Mouse (Mus musculus): ENCODE results near the gene Ldlrad3. TPM values are rescaled to one million over a fixed set of nuclear protein-coding genes. Genes with fewer than 3 reads are reported as not detected.

Ldlrad3 gene
- polyA plus RNA-seq, 1 experiment from 2014 or later, result 50.0 TPM

DNA sequence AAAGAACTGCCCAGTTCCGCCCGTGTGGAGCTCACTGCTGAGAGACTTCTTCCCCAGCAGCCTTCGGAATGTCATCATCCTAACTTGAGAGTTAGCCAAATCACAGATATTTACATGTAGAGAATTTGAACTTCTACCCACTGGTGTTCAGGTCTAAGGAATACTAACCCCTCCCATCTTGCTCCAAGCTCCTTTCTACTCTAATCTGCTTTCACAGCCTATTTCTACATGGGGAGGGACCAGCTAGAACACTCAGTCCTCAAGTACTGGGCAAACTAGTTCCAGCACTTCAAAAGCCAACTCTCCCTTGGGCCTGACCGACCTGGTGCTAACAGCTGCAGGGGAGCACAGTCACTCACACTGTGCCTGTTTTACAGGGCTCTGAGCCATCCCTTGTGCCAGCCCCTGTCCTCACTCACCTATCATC, 44.0 kb downstream of the Ldlrad3 start:
- H3K4me2 ChIP-seq (ENCODE audit: low read depth, low read length), result no peak overlapping the region
- H3K36me3 ChIP-seq (ENCODE audit: control insufficient read depth, insufficient read depth, low read length), result no peaks in the 10 kb centered on the region
- H3K27ac ChIP-seq (ENCODE audit: low read length), result peak overlapping the region; percentile 67
- 41% methylated on average over 4 of the region's 4 CpGs for WGBS
- no peak overlapping the region for H3K4me3 ChIP-seq (replicated peaks; ENCODE audit: low read length)
- H3K4me1 ChIP-seq (ENCODE audit: control insufficient read depth, insufficient read depth, low read length), result peaks cover 21% of the 10 kb centered on the region
- H3K9me3 ChIP-seq (replicated peaks; ENCODE audit: control insufficient read depth, low read length), result no peaks in the 10 kb centered on the region
- ATAC-seq (ENCODE audit: insufficient read depth, low FRiP score), result peak; percentile 57; the same call in 1 of the 2 replicates
- no peaks in the 10 kb centered on the region for H3K27me3 ChIP-seq (ENCODE audit: control insufficient read depth, insufficient read depth, low read length)
- no peak overlapping the region for H3K9ac ChIP-seq (ENCODE audit: low read length)

DNA sequence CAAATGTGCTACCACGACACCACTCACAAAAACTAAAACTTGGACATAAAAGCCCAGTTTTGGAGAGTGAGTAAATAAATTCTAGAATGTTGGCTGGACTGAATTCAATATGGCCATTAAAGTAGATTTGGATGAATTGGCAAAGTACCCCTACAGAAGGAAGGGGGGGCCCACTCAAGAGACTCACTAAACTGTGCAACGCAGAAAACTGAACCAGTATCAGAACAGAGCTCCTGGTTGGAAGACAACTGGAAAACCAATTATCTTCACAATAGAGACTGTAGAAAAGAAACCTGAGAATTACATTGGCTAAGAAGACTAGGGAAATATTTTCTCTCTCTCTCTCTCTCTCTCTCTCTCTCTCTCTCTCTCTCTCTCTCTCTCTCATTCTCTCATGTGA, 45.0 kb downstream of the Ldlrad3 start:
- H3K27me3 ChIP-seq (ENCODE audit: control insufficient read depth, insufficient read depth, low read length), result no peaks in the 10 kb centered on the region
- 82% methylated on average over 2 of the region's 2 CpGs for WGBS
- no peak overlapping the region for H3K9ac ChIP-seq (ENCODE audit: low read length)
- no peak overlapping the region for H3K27ac ChIP-seq (ENCODE audit: low read length)
- no peaks in the 10 kb centered on the region for H3K36me3 ChIP-seq (ENCODE audit: control insufficient read depth, insufficient read depth, low read length)
- no peak for ATAC-seq (ENCODE audit: insufficient read depth, low FRiP score)
- no peaks in the 10 kb centered on the region for H3K9me3 ChIP-seq (replicated peaks; ENCODE audit: control insufficient read depth, low read length)
- no peak overlapping the region for H3K4me3 ChIP-seq (replicated peaks; ENCODE audit: low read length)
- H3K4me2 ChIP-seq (ENCODE audit: low read depth, low read length), result no peak overlapping the region
- peaks cover 21% of the 10 kb centered on the region for H3K4me1 ChIP-seq (ENCODE audit: control insufficient read depth, insufficient read depth, low read length)

DNA sequence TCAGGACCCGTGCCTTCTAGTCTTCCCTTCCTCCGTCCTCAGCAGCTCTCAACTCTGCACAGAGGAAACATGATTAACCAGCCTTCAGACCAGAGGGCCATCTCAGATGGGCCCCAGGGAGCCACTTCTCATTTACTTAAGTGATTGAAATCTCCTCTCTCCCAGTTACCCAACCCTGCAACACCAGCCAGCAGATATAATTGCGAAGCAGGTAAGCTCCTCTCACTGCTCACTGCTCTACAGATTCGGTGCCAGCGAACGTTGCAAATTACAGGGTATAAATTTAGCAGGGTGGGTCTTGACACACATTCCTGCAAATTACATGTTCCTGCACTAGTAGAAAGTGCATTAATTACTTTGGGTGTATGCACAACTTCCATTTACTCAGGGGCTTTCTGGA, 48.3 kb downstream of the Ldlrad3 start:
- H3K27me3 ChIP-seq (ENCODE audit: control insufficient read depth, insufficient read depth, low read length), result no peaks in the 10 kb centered on the region
- WGBS, result 45% methylated on average over 6 of the region's 6 CpGs
- no peak overlapping the region for H3K4me2 ChIP-seq (ENCODE audit: low read depth, low read length)
- H3K36me3 ChIP-seq (ENCODE audit: control insufficient read depth, insufficient read depth, low read length), result no peaks in the 10 kb centered on the region
- H3K27ac ChIP-seq (ENCODE audit: low read length), result peak overlapping the region; percentile 46
- H3K4me3 ChIP-seq (replicated peaks; ENCODE audit: low read length), result no peak overlapping the region
- H3K9ac ChIP-seq (ENCODE audit: low read length), result 0 out of 2 replicates have a peak overlapping the region, but pooled peaks have one; percentile 9
- H3K9me3 ChIP-seq (replicated peaks; ENCODE audit: control insufficient read depth, low read length), result no peaks in the 10 kb centered on the region
- peaks cover 49% of the 10 kb centered on the region for H3K4me1 ChIP-seq (ENCODE audit: control insufficient read depth, insufficient read depth, low read length)
- no peak for ATAC-seq (ENCODE audit: insufficient read depth, low FRiP score)

DNA sequence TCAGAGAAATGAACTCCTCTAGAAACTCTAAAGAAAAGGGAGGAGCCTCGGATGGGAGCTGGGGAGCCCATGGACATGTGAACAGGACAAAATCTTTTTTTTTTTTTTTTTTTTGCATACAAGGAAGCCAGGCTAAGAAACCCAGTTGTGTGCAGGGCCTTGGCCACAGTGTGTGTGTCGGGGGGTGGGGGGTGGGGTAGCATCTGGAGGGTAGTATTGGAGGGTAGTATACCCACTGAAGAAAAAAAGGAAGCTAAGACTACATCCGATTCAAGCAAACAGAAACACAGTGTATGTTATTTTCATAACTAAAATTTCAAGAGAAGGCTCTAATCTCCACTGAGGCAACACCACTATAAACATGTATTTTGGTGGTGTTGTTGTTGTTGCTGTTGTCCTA, 50.0 kb downstream of the Ldlrad3 start:
- H3K4me3 ChIP-seq (replicated peaks; ENCODE audit: low read length), result no peak overlapping the region
- WGBS, result 63% methylated on average over 3 of the region's 3 CpGs
- H3K9me3 ChIP-seq (replicated peaks; ENCODE audit: control insufficient read depth, low read length), result no peaks in the 10 kb centered on the region
- no peaks in the 10 kb centered on the region for H3K36me3 ChIP-seq (ENCODE audit: control insufficient read depth, insufficient read depth, low read length)
- ATAC-seq (ENCODE audit: insufficient read depth, low FRiP score), result no peak
- H3K4me2 ChIP-seq (ENCODE audit: low read depth, low read length), result no peak overlapping the region
- H3K9ac ChIP-seq (ENCODE audit: low read length), result no peak overlapping the region
- peaks cover 56% of the 10 kb centered on the region for H3K4me1 ChIP-seq (ENCODE audit: control insufficient read depth, insufficient read depth, low read length)
- peak overlapping the region; percentile 81; the same call in 1 of the 2 replicates for H3K27ac ChIP-seq (ENCODE audit: low read length)
- no peaks in the 10 kb centered on the region for H3K27me3 ChIP-seq (ENCODE audit: control insufficient read depth, insufficient read depth, low read length)

DNA sequence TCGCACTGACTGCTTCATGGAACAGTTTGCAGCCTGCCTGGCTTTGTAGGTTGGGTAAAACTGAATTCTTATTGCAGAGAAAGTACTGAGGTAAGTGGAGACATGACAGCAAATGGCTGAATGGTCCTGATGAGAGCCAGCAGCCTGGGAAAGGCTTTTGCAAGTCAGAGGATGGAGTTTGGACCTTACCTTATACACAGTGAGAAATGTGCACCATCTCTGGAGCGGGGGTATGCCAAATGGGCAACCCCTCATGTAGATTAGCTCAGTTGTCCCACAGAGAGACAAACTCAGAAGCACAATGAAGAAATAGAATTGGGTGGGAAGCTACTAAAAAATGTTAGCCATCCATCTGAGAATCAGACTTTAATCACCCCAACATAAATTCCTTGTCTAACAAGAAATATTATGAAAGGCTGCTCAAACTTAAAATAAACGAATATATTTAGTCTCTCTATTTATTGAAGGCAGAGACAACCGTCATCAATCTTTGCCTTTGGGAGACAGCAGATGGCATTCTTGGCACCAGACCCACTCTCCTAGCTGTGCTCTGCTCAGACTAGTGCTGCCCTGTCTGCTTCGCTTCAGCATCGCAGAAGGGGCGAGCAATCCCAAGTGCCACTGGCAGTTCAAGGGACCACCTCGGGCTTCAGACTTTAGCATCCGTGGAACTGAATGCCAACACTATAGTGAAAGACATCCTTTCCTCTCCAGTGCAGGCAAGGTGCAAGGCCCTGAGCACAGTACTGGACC, 51.5 kb downstream of the Ldlrad3 start:
- H3K4me1 ChIP-seq (ENCODE audit: control insufficient read depth, insufficient read depth, low read length), result peaks cover 64% of the 10 kb centered on the region

DNA sequence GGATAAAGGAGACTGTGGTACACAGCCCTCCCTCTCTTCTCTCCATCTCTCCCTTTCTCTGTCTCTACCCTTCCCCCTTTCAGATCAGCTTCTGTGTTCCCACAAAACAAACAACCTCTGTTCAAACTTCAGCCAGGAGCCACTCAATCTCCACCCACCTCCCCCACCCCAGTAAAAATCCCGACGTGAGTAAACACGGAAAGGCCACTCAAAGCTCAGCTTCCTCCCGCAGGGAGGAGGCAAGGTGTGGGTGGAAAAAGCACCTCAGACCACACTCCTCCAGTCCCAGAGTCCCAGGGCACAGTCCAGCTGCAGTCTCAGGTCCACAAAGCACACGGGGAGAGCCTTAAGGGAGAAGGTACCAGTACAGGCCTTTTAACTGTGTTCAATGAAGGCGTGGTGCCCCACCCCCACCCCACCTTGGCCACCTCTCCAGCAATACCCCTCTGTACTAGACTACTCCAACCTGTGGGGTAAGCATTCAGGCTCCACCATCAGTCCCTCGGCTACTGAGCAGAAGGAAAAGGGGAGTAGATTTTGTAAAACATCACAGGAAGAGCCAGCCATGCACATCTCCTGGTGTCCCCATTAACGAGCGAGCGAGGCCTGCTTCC, 53.1 kb downstream of the Ldlrad3 start:
- Histone ChIP-seq H3K9ac (ENCODE audit: low read length) (peak overlapping the region; percentile 56), H3K27ac (ENCODE audit: low read length) (peak overlapping the region; percentile 88), H3K4me2 (ENCODE audit: low read depth, low read length) (peak overlapping the region; percentile 24), H3K4me1 (ENCODE audit: control insufficient read depth, insufficient read depth, low read length) (peaks cover 63% of the 10 kb centered on the region), H3K36me3 (ENCODE audit: control insufficient read depth, insufficient read depth, low read length) (no peaks in the 10 kb centered on the region), H3K27me3 (ENCODE audit: control insufficient read depth, insufficient read depth, low read length) (no peaks in the 10 kb centered on the region), H3K9me3 (replicated peaks; ENCODE audit: control insufficient read depth, low read length) (no peaks in the 10 kb centered on the region), H3K4me3 (replicated peaks; ENCODE audit: low read length) (no peak overlapping the region)
- whole genome bisulfite sequencing, result 33% methylated on average over 10 of the region's 10 CpGs
- ATAC-seq (ENCODE audit: insufficient read depth, low FRiP score), result peak; percentile 79

More for the DNA sequence above, 51.5 kb downstream of the Ldlrad3 start:
- no peak overlapping the region for H3K4me3 ChIP-seq (replicated peaks; ENCODE audit: low read length)
- no peak for ATAC-seq (ENCODE audit: insufficient read depth, low FRiP score)
- H3K27me3 ChIP-seq (ENCODE audit: control insufficient read depth, insufficient read depth, low read length), result no peaks in the 10 kb centered on the region
- H3K27ac ChIP-seq (ENCODE audit: low read length), result peak overlapping the region; percentile 81
- no peaks in the 10 kb centered on the region for H3K9me3 ChIP-seq (replicated peaks; ENCODE audit: control insufficient read depth, low read length)
- 0 out of 2 replicates have a peak overlapping the region, but pooled peaks have one; percentile 29 for H3K9ac ChIP-seq (ENCODE audit: low read length)
- WGBS, result 51% methylated on average over 9 of the region's 9 CpGs
- no peak overlapping the region for H3K4me2 ChIP-seq (ENCODE audit: low read depth, low read length)
- no peaks in the 10 kb centered on the region for H3K36me3 ChIP-seq (ENCODE audit: control insufficient read depth, insufficient read depth, low read length)

DNA sequence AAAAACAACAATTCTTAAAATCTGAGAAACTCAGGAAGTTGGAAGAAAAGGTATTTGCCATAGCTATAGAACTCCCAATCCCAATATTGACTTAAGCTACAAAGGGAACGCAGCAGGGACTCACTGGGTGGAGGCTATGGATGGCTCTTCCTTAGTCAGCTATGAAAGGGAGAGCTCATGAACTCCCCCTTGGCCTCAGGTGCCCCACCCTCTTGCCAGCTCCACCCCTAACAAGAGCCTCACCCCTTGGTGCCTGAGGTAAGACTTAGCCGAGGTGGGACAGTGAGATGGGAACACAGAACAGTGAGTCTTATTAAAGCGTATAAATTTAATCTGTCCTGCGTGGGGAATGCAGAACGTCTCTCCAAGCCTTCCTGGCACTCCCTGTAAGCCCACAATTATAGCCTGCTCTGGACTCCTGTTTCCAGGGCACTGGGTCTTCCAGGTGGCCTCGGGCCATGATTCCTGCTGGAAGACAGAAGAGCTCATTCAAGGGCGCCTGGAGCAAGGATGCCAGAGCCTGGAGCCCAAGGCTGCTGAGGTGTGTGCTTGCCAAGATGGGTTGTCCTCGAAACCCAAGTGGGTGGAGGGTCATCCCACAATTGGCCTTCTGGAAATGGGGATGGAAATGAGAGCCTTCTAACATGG, 55.9 kb downstream of the Ldlrad3 start:
- Histone ChIP-seq H3K9ac (ENCODE audit: low read length) (peak overlapping the region; percentile 34; the same call in 1 of the 2 replicates), H3K9me3 (replicated peaks; ENCODE audit: control insufficient read depth, low read length) (no peaks in the 10 kb centered on the region), H3K4me3 (replicated peaks; ENCODE audit: low read length) (peak overlapping the region; percentile 2; the same call in 1 of the 2 replicates), H3K27me3 (ENCODE audit: control insufficient read depth, insufficient read depth, low read length) (no peaks in the 10 kb centered on the region), H3K4me2 (ENCODE audit: low read depth, low read length) (peak overlapping the region; percentile 28), H3K36me3 (ENCODE audit: control insufficient read depth, insufficient read depth, low read length) (no peaks in the 10 kb centered on the region), H3K27ac (ENCODE audit: low read length) (peak overlapping the region; percentile 80), H3K4me1 (ENCODE audit: control insufficient read depth, insufficient read depth, low read length) (peaks cover 65% of the 10 kb centered on the region)
- peak; percentile 51; the same call in 1 of the 2 replicates for ATAC-seq (ENCODE audit: insufficient read depth, low FRiP score)
- WGBS, result 73% methylated on average over 8 of the region's 8 CpGs

DNA sequence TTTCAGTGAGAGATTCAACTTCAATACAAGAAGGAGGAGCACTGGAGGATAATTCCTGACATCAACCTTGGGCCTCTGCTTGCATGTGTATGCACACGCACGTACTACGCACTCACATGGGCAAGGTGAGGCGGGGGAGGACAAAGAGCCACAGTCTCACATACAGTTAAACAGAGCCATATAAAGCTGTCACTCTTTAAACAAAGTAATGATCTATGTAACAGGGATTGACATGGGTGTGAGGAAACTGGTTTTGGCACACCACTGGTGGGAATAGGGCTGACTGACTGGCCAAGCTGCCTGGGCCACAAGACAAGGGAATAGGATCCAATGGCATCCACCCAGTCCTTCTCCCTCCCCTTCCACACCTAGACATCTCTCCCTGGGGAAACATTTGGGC, 57.0 kb downstream of the Ldlrad3 start:
- peak overlapping the region; percentile 80 for H3K27ac ChIP-seq (ENCODE audit: low read length)
- H3K27me3 ChIP-seq (ENCODE audit: control insufficient read depth, insufficient read depth, low read length), result no peaks in the 10 kb centered on the region
- peaks cover 55% of the 10 kb centered on the region for H3K4me1 ChIP-seq (ENCODE audit: control insufficient read depth, insufficient read depth, low read length)
- no peak overlapping the region for H3K4me3 ChIP-seq (replicated peaks; ENCODE audit: low read length)
- no peaks in the 10 kb centered on the region for H3K36me3 ChIP-seq (ENCODE audit: control insufficient read depth, insufficient read depth, low read length)
- H3K9ac ChIP-seq (ENCODE audit: low read length), result no peak overlapping the region
- 0 out of 2 replicates have a peak, but pooled peaks have one; percentile 22 for ATAC-seq (ENCODE audit: insufficient read depth, low FRiP score)
- H3K9me3 ChIP-seq (replicated peaks; ENCODE audit: control insufficient read depth, low read length), result no peaks in the 10 kb centered on the region
- WGBS, result 63% methylated on average over 4 of the region's 4 CpGs
- H3K4me2 ChIP-seq (ENCODE audit: low read depth, low read length), result no peak overlapping the region

Data from stomach, embryonic 16.5 days (tissue).